In genomic region chr12:85257008-85257639, GRCm38 (mm10) we compare ENCODE assay signal across 11 mouse cellular contexts. TPM values are rescaled to one million over a fixed set of nuclear protein-coding genes. Genes with fewer than 3 reads are reported as not detected.
DNase-seq lines count a peak whose midpoint lies in the region; ATAC-seq and TF ChIP-seq lines count a peak whose summit lies in the region.
"Had no signal": no experiment of that assay in that cellular context is flagged by ENCODE, and none has a peak within 500 bp of the region (broad histone marks: within the 10 kb centered on the region; RNA-seq: fewer than 3 reads in every experiment).

No protein-coding gene starts in this region.

- H3K4me2 ChIP-seq in midbrain, embryonic 13.5 days (replicated peaks), result no peak overlapping the region
- H3K4me2 ChIP-seq: stomach, embryonic 15.5 days had no signal

- peak; percentile 35 for DNase-seq in liver, adult 2 months (ENCODE audit: extremely low read depth, low read depth, low spot score)
- DNase-seq in liver, result no peak
- no peak for DNase-seq in limb, embryonic 10.5 days (ENCODE audit: low spot score)
- peak; percentile 60 for DNase-seq in naive thymus-derived CD4-positive, alpha-beta T cell, adult 2 months (ENCODE audit: low read depth)
- no peak for DNase-seq in adrenal gland, adult 18-20 months (ENCODE audit: low spot score in 2 of 2)
- DNase-seq in right cerebral cortex, postnatal 10 days (ENCODE audit: low spot score in 2 of 2), result no peak
- DNase-seq: cerebellum, adult 8-10 months; layer of hippocampus, postnatal 36 days had no signal

- WGBS in liver, adult 2 months, result 70% methylated on average over 7 of the region's 7 CpGs
- WGBS in limb, embryonic 10.5 days, result 89% methylated on average over 7 of the region's 7 CpGs
- 87% methylated on average over 7 of the region's 7 CpGs for WGBS in midbrain, embryonic 13.5 days

- ATAC-seq in midbrain, embryonic 13.5 days, result no peak

- H3K4me3 ChIP-seq in liver, adult 2 months (ENCODE audit: insufficient read depth, low read depth, low read length), result no peak overlapping the region
- H3K4me3 ChIP-seq in bone marrow macrophage, adult 2 months (ENCODE audit: insufficient read depth, low read length), result peak overlapping the region; percentile 19
- H3K4me3 ChIP-seq in limb, embryonic 10.5 days, result no peak overlapping the region
- H3K4me3 ChIP-seq in midbrain, embryonic 13.5 days (replicated peaks), result no peak overlapping the region
- H3K4me3 ChIP-seq: stomach, embryonic 15.5 days had no signal

- H3K4me1 ChIP-seq in liver, adult 2 months (ENCODE audit: control insufficient read depth, insufficient read depth, low read length), result no peaks in the 10 kb centered on the region; the same call in 1 of the 2 replicates
- peaks cover 22% of the 10 kb centered on the region for H3K4me1 ChIP-seq in bone marrow macrophage, adult 2 months (ENCODE audit: control insufficient read depth, insufficient read depth, low read length)
- H3K4me1 ChIP-seq in limb, embryonic 10.5 days, result peaks cover 20% of the 10 kb centered on the region
- H3K4me1 ChIP-seq in midbrain, embryonic 13.5 days (replicated peaks), result no peaks in the 10 kb centered on the region

- H3K79me2 ChIP-seq in liver, adult 2 months (ENCODE audit: control insufficient read depth, insufficient read depth, low read length), result no peaks in the 10 kb centered on the region

- H3K9ac ChIP-seq in liver, adult 2 months (ENCODE audit: low read depth, low read length), result no peak overlapping the region
- no peak overlapping the region for H3K9ac ChIP-seq in midbrain, embryonic 13.5 days (replicated peaks)
- H3K9ac ChIP-seq: stomach, embryonic 15.5 days had no signal

- no peaks in the 10 kb centered on the region for H3K27me3 ChIP-seq in liver, adult 2 months (ENCODE audit: control insufficient read depth, insufficient read depth, low read length)
- no peaks in the 10 kb centered on the region for H3K27me3 ChIP-seq in limb, embryonic 10.5 days (ENCODE audit: low read depth, poor library complexity, severe bottlenecking)
- H3K27me3 ChIP-seq in midbrain, embryonic 13.5 days, result no peaks in the 10 kb centered on the region
- H3K27me3 ChIP-seq: stomach, embryonic 15.5 days had no signal

- H3K27ac ChIP-seq in liver, adult 2 months (replicated peaks; ENCODE audit: insufficient read depth, low read depth, low read length), result peak overlapping the region; percentile 49; the same call in 1 of the 2 replicates
- peak overlapping the region; percentile 63 for H3K27ac ChIP-seq in bone marrow macrophage, adult 2 months (ENCODE audit: insufficient read depth, low read depth, low read length)
- H3K27ac ChIP-seq in limb, embryonic 10.5 days, result peak overlapping the region; percentile 2; the same call in 1 of the 2 replicates
- H3K27ac ChIP-seq in midbrain, embryonic 13.5 days, result no peak overlapping the region

- H3K36me3 ChIP-seq in liver, adult 2 months (ENCODE audit: control insufficient read depth, insufficient read depth, low read length), result peaks cover 11% of the 10 kb centered on the region
- H3K36me3 ChIP-seq in limb, embryonic 10.5 days, result no peaks in the 10 kb centered on the region; the same call in 1 of the 2 replicates
- peaks cover 2% of the 10 kb centered on the region; the same call in 1 of the 2 replicates for H3K36me3 ChIP-seq in midbrain, embryonic 13.5 days
- H3K36me3 ChIP-seq: stomach, embryonic 15.5 days had no signal

- H3K9me3 ChIP-seq in limb, embryonic 10.5 days (replicated peaks), result no peaks in the 10 kb centered on the region
- no peaks in the 10 kb centered on the region for H3K9me3 ChIP-seq in midbrain, embryonic 13.5 days
- H3K9me3 ChIP-seq: stomach, embryonic 15.5 days had no signal

- TF ChIP-seq CTCF in liver, adult 2 months (IDR thresholded peaks at IDR 0.05; ENCODE audit: low read depth, low read length), result no peak
- no peak for TF ChIP-seq CTCF in bone marrow macrophage, adult 2 months (IDR thresholded peaks at IDR 0.05; ENCODE audit: low read depth, low read length)

- no peak for TF ChIP-seq POLR2A in liver, adult 2 months (IDR thresholded peaks at IDR 0.05; ENCODE audit: extremely low read depth, insufficient read depth, low read length)
- TF ChIP-seq POLR2A in bone marrow macrophage, adult 2 months (IDR thresholded peaks at IDR 0.05; ENCODE audit: borderline replicate concordance, low read depth, low read length), result no peak

RNA-seq across cellular contexts. Expression of gene Mlh3, which starts 13.3 kb away (rescaled TPM):
- total RNA-seq in liver, adult 2 months (2014; rRNA removed), result 6.5 TPM in 2 replicates
- polyA plus RNA-seq in liver, adult 2 months (2012; rRNA removed), result 2.8 and 3.3 TPM in 2 replicates
- polyA plus RNA-seq in bone marrow macrophage, adult 2 months (2012; ENCODE audit: insufficient read depth, insufficient read length, missing spikeins), result 7.0 and 8.1 TPM in 2 replicates
- 7.0 and 8.2 TPM in 2 replicates for polyA plus RNA-seq in limb, embryonic 10.5 days (2016; fragmentation: Nextera tagmentation; extraction: Ambion mirVana)
- 1 to 10 TPM; 8.0 to 9.2 TPM for total RNA-seq in adrenal gland, adult 18-20 months (2021)
- 8.9 and 9.0 TPM in 2 replicates for polyA plus RNA-seq in midbrain, embryonic 13.5 days (2015; fragmentation: Nextera tagmentation; extraction: Ambion mirVana)

RNA-seq across cellular contexts. Expression of gene Acyp1, which starts 31.1 kb away (rescaled TPM):
- 11.5 and 20.0 TPM in 2 replicates for total RNA-seq in liver, adult 2 months (2014; rRNA removed)
- polyA plus RNA-seq in liver, adult 2 months (2012; rRNA removed), result 8.9 and 9.4 TPM in 2 replicates
- polyA plus RNA-seq in bone marrow macrophage, adult 2 months (2012; ENCODE audit: insufficient read depth, insufficient read length, missing spikeins), result 23.5 and 24.0 TPM in 2 replicates
- 47.2 and 54.2 TPM in 2 replicates for polyA plus RNA-seq in limb, embryonic 10.5 days (2016; fragmentation: Nextera tagmentation; extraction: Ambion mirVana)
- 10 to 100 TPM; 30.1 to 37.4 TPM for total RNA-seq in adrenal gland, adult 18-20 months (2021)
- 68.1 and 71.4 TPM in 2 replicates for polyA plus RNA-seq in midbrain, embryonic 13.5 days (2015; fragmentation: Nextera tagmentation; extraction: Ambion mirVana)

RNA-seq across cellular contexts. Expression of gene Zc2hc1c, which starts 31.3 kb away (rescaled TPM):
- 0.87 and 0.92 TPM in 2 replicates for total RNA-seq in liver, adult 2 months (2014; rRNA removed)
- polyA plus RNA-seq in liver, adult 2 months (2012; rRNA removed), result 0.48 and 0.57 TPM in 2 replicates
- not detected in 2 replicates for polyA plus RNA-seq in bone marrow macrophage, adult 2 months (2012; ENCODE audit: insufficient read depth, insufficient read length, missing spikeins)
- 0.68 and 0.91 TPM in 2 replicates for polyA plus RNA-seq in limb, embryonic 10.5 days (2016; fragmentation: Nextera tagmentation; extraction: Ambion mirVana)
- total RNA-seq in adrenal gland, adult 18-20 months (2021), result 1 to 10 TPM; 1.8 to 2.1 TPM
- polyA plus RNA-seq in midbrain, embryonic 13.5 days (2015; fragmentation: Nextera tagmentation; extraction: Ambion mirVana), result 1.3 TPM in 2 replicates

RNA-seq across cellular contexts. Expression of gene Eif2b2, which starts 37.8 kb away (rescaled TPM):
- total RNA-seq in liver, adult 2 months (2014; rRNA removed), result 17.9 and 23.1 TPM in 2 replicates
- 37.0 and 54.8 TPM in 2 replicates for polyA plus RNA-seq in liver, adult 2 months (2012; rRNA removed)
- 34.3 and 45.1 TPM in 2 replicates for polyA plus RNA-seq in bone marrow macrophage, adult 2 months (2012; ENCODE audit: insufficient read depth, insufficient read length, missing spikeins)
- 126 and 133 TPM in 2 replicates for polyA plus RNA-seq in limb, embryonic 10.5 days (2016; fragmentation: Nextera tagmentation; extraction: Ambion mirVana)
- total RNA-seq in adrenal gland, adult 18-20 months (2021), result 10 to 100 TPM; 61.9 to 77.9 TPM
- 90.4 and 97.3 TPM in 2 replicates for polyA plus RNA-seq in midbrain, embryonic 13.5 days (2015; fragmentation: Nextera tagmentation; extraction: Ambion mirVana)

Comparison
In these comparisons a context has a peak if more than half of its experiments do, and no peak if none do; other contexts are left out.
1. DNase-seq: peak in liver, adult 2 months (single experiment) and naive thymus-derived CD4-positive, alpha-beta T cell, adult 2 months (single experiment); none in liver (single experiment), limb, embryonic 10.5 days (single experiment), adrenal gland, adult 18-20 months (0 of 2) and right cerebral cortex, postnatal 10 days (0 of 2).